Mouse (Mus musculus): ENCODE results near the gene Unc50.

The Unc50 gene

GRCm38 (mm10) chr1:37448361-37449095, 18.6 kb downstream of the Unc50 start:
- peak; percentile 71 to 81 for DNase-seq

- no peak for DNase-seq
Observed at GRCm38 (mm10) chr1:37451270-37451669, 21.3 kb downstream of the Unc50 start.

GRCm38 (mm10) chr1:37457546-37457945, 27.6 kb downstream of the Unc50 start:
- DNase-seq: no peak

- DNase-seq: no peak
Observed at GRCm38 (mm10) chr1:37464878-37465452, 35.0 kb downstream of the Unc50 start.

- no peak for DNase-seq
Observed at GRCm38 (mm10) chr1:37466322-37466995, 36.5 kb downstream of the Unc50 start.

GRCm38 (mm10) chr1:37467806-37468205, 37.9 kb downstream of the Unc50 start:
- DNase-seq: no peak

GRCm38 (mm10) chr1:37469007-37469406, 39.1 kb downstream of the Unc50 start:
- no peak for DNase-seq

GRCm38 (mm10) chr1:37471179-37472148, 41.5 kb downstream of the Unc50 start:
- peak in 1 of 2 experiments; percentile 26 for DNase-seq

- DNase-seq: no peak
Observed at GRCm38 (mm10) chr1:37473251-37473650, 43.3 kb downstream of the Unc50 start.

GRCm38 (mm10) chr1:37474046-37474445, 44.1 kb downstream of the Unc50 start:
- DNase-seq: peak in 1 of 2 experiments; percentile 29

- no peak for DNase-seq
Observed at GRCm38 (mm10) chr1:37474634-37475190, 44.8 kb downstream of the Unc50 start.

- DNase-seq: no peak
Observed at GRCm38 (mm10) chr1:37475312-37475711, 45.4 kb downstream of the Unc50 start.

GRCm38 (mm10) chr1:37477250-37477649, 47.3 kb downstream of the Unc50 start:
- DNase-seq: no peak

GRCm38 (mm10) chr1:37477928-37478327, 48.0 kb downstream of the Unc50 start:
- DNase-seq: peak in 1 of 2 experiments; percentile 46

GRCm38 (mm10) chr1:37478416-37478815, 48.5 kb downstream of the Unc50 start:
- DNase-seq: no peak

- peak; percentile 31 to 63 for DNase-seq
Observed at GRCm38 (mm10) chr1:37479074-37479473, 49.1 kb downstream of the Unc50 start.

- no peak for DNase-seq
Observed at GRCm38 (mm10) chr1:37479759-37480158, 49.8 kb downstream of the Unc50 start.

- DNase-seq: no peak
Observed at GRCm38 (mm10) chr1:37480731-37481130, 50.8 kb downstream of the Unc50 start.

- no peak for DNase-seq
Observed at GRCm38 (mm10) chr1:37481331-37481730, 51.4 kb downstream of the Unc50 start.

GRCm38 (mm10) chr1:37484612-37485011, 54.7 kb downstream of the Unc50 start:
- no peak for DNase-seq

GRCm38 (mm10) chr1:37486439-37486838, 56.5 kb downstream of the Unc50 start:
- no peak for DNase-seq

- DNase-seq: no peak
Observed at GRCm38 (mm10) chr1:37486994-37487393, 57.1 kb downstream of the Unc50 start.

Data from cerebellum, postnatal 14 days (tissue).